Mouse (Mus musculus) activated CD4-positive, CD25-positive, alpha-beta regulatory T cell, adult 9 weeks (primary cell): Measurements from ENCODE around the gene Cnot2. TPM values are rescaled to one million over a fixed set of nuclear protein-coding genes. Genes with fewer than 3 reads are reported as not detected.

ENCODE experiments used
- polyA plus RNA-seq: library from polyadenylated mRNA; unstranded; fragments of 100-300 nt; shearing (Covaris generic); gene quantifications from one replicate; pipeline ENCODE4 v1.2.1, GENCODE M21; 2017

Gene Cnot2
- polyA plus RNA-seq, result 132 TPM

DNA sequence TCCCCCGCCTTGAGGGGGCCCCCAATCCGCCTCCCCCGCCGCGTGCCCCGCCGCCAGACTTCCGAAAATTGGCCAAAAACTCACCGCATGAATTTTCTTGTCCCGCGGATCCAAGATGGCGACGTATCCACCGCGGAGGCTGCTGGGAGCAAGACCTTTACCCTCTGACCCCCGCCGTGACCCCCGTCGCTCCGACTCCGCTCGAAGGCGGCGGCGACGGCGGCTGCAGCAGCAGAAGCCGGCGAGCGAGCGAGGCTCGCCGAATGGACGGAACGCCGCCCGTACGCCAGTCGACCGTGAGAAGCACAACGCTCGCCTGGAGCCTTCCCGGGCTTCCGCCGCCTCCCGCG, at the start of gene Cnot2:
Gene Cnot2 (minus strand): TSS at position 143 of the 350 bp plus-strand sequence.

DNA sequence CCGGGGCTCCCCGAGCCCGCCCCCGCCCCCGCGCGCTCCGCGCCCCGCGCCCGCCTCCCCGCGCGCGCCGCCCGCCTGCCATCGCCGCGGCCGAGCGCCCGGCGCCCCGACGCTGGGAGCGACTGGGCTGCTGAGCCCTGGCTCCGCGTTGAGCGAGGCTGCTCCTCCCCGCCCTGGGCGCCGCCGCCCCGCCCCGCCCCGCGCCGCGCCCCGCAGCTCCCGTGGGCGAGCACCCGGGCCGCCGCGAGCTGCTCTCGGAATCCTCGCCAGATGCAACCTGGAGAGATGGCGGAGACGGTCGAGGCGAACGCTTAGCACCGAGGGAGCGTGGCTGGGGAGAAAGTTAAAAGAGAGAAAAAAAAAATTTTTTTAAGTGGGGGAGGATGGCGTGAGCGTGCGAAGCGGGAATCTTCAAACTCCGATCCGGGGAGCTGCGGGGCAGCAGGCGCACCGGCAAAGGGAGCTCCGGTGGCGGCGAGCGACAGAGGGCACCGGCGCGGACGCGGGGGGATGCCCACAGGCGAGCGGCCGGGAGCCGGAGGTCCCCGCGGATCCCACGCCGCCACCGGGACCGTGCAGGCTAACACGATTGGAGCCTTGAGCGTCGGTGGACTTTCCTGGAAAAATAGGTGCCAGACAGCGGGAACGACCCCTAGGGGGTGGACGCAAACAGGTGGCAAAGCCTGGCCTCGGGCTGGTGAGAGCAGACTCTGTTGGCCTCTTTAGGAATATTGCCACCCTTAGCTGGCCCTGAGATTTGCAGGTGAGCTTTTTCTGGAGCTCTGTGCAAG, 107.4 kb downstream of the Cnot2 start, which contains the start of gene Kcnmb4:
Gene Kcnmb4 (minus strand): TSS at position 120 of the 791 bp plus-strand sequence.

Other genes starting within 250 kb of the Cnot2 start
- 1.5 TPM for gene Kcnmb4, start 107.6 kb downstream of the Cnot2 start, polyA plus RNA-seq